Mouse (Mus musculus) layer of hippocampus, adult 18-20 months (tissue): ENCODE results near the gene Nos1ap. TPM values are rescaled to one million over a fixed set of nuclear protein-coding genes. Genes with fewer than 3 reads are reported as not detected.
A peak's percentile ranks its signal among the peaks of the same experiment; 100 is the strongest.

ENCODE experiments used
- DNase-seq, 2 experiments: peaks; one replicate each; pipeline ENCODE4 v3.0.0; 2022; ENCODE audit warnings: low spot score in 2 of 2
- total RNA-seq, 2 experiments: library from RNA; stranded (reverse); gene quantifications; 2 replicates each; pipeline ENCODE4 v1.2.3; 2021

The Nos1ap gene
- total RNA-seq, 2 experiments from 2014 or later, result 187 to 213 TPM

GRCm38 (mm10) chr1:170504378-170504777, 85.3 kb downstream of the Nos1ap start:
- peak in 1 of 2 experiments; percentile 67 for DNase-seq

GRCm38 (mm10) chr1:170503277-170503739, 86.4 kb downstream of the Nos1ap start:
- no peak for DNase-seq

- no peak for DNase-seq
Observed at GRCm38 (mm10) chr1:170502491-170503276, 87.0 kb downstream of the Nos1ap start.

GRCm38 (mm10) chr1:170501970-170502369, 87.7 kb downstream of the Nos1ap start:
- DNase-seq, result no peak

- DNase-seq, result no peak
Observed at GRCm38 (mm10) chr1:170501556-170501955, 88.1 kb downstream of the Nos1ap start.

GRCm38 (mm10) chr1:170499891-170500290, 89.8 kb downstream of the Nos1ap start:
- DNase-seq, result no peak

GRCm38 (mm10) chr1:170499466-170499865, 90.2 kb downstream of the Nos1ap start:
- no peak for DNase-seq

- no peak for DNase-seq
Observed at GRCm38 (mm10) chr1:170498645-170499044, 91.0 kb downstream of the Nos1ap start.

- no peak for DNase-seq
Observed at GRCm38 (mm10) chr1:170496221-170496620, 93.4 kb downstream of the Nos1ap start.

GRCm38 (mm10) chr1:170495538-170496183, 94.0 kb downstream of the Nos1ap start:
- no peak for DNase-seq

GRCm38 (mm10) chr1:170492527-170492926, 97.1 kb downstream of the Nos1ap start:
- DNase-seq, result no peak

- DNase-seq, result no peak
Observed at GRCm38 (mm10) chr1:170492027-170492426, 97.6 kb downstream of the Nos1ap start.

GRCm38 (mm10) chr1:170489936-170490335, 99.7 kb downstream of the Nos1ap start:
- peak in 1 of 2 experiments; percentile 35 for DNase-seq

GRCm38 (mm10) chr1:170489450-170489849, 100.2 kb downstream of the Nos1ap start:
- DNase-seq, result peak in 1 of 2 experiments; percentile 76

- no peak for DNase-seq
Observed at GRCm38 (mm10) chr1:170485119-170485518, 104.5 kb downstream of the Nos1ap start.

- DNase-seq, result no peak
Observed at GRCm38 (mm10) chr1:170482236-170482905, 107.3 kb downstream of the Nos1ap start.

- no peak for DNase-seq
Observed at GRCm38 (mm10) chr1:170481093-170481492, 108.6 kb downstream of the Nos1ap start.

GRCm38 (mm10) chr1:170479458-170479798, 110.2 kb downstream of the Nos1ap start:
- no peak for DNase-seq

- no peak for DNase-seq
Observed at GRCm38 (mm10) chr1:170478791-170479457, 110.7 kb downstream of the Nos1ap start.

- no peak for DNase-seq
Observed at GRCm38 (mm10) chr1:170477636-170478600, 111.7 kb downstream of the Nos1ap start.
